Mouse (Mus musculus): ENCODE measurements at regions not wholly inside any gene's neighbourhood (a gene's known extent, or its start where the extent isn't known, plus 50 kb on each side); places are given as distances from the start of the nearest gene placed in this dataset.

GRCm38 (mm10) chr17:80825971-80826730 is 97.9 kb upstream of the Map4k3 start:
- peak; percentile 21 to 31 for DNase-seq

GRCm38 (mm10) chr17:80825518-80825901 is 97.2 kb upstream of the Map4k3 start:
- DNase-seq = peak in 1 of 2 experiments; percentile 60

- DNase-seq = peak; percentile 61
Observed at GRCm38 (mm10) chr17:80824826-80825517, 96.7 kb upstream of the Map4k3 start.

GRCm38 (mm10) chr17:80824261-80824660 is 96.0 kb upstream of the Map4k3 start:
- DNase-seq = no peak

- no peak for DNase-seq
Observed at GRCm38 (mm10) chr17:80820888-80821287, 92.6 kb upstream of the Map4k3 start.

- DNase-seq = no peak
Observed at GRCm38 (mm10) chr17:80818477-80819028, 90.3 kb upstream of the Map4k3 start.

- DNase-seq = peak in 1 of 2 experiments; percentile 55
Observed at GRCm38 (mm10) chr17:80815747-80816146, 87.5 kb upstream of the Map4k3 start.

GRCm38 (mm10) chr17:80813194-80813593 is 84.9 kb upstream of the Map4k3 start:
- DNase-seq = no peak

GRCm38 (mm10) chr17:80809275-80809674 is 81.0 kb upstream of the Map4k3 start:
- no peak for DNase-seq

- DNase-seq = peak; percentile 71 to 73
Observed at GRCm38 (mm10) chr17:80808069-80808468, 79.8 kb upstream of the Map4k3 start.

- DNase-seq = no peak
Observed at GRCm38 (mm10) chr17:80803361-80803915, 75.2 kb upstream of the Map4k3 start.

GRCm38 (mm10) chr17:80802622-80803021 is 74.3 kb upstream of the Map4k3 start:
- no peak for DNase-seq

GRCm38 (mm10) chr17:80801991-80802390 is 73.7 kb upstream of the Map4k3 start:
- DNase-seq = no peak

- peak in 1 of 2 experiments; percentile 56 for DNase-seq
Observed at GRCm38 (mm10) chr17:80801451-80801983, 73.2 kb upstream of the Map4k3 start.

- DNase-seq = no peak
Observed at GRCm38 (mm10) chr17:80800877-80801276, 72.6 kb upstream of the Map4k3 start.

GRCm38 (mm10) chr17:80800454-80800853 is 72.2 kb upstream of the Map4k3 start:
- DNase-seq = no peak

GRCm38 (mm10) chr17:80799061-80799460 is 70.8 kb upstream of the Map4k3 start:
- no peak for DNase-seq

GRCm38 (mm10) chr17:80798281-80798980 is 70.1 kb upstream of the Map4k3 start:
- no peak for DNase-seq

- no peak for DNase-seq
Observed at GRCm38 (mm10) chr17:80796790-80797189, 68.5 kb upstream of the Map4k3 start.

GRCm38 (mm10) chr17:80796386-80796785 is 68.1 kb upstream of the Map4k3 start:
- no peak for DNase-seq

- DNase-seq = no peak
Observed at GRCm38 (mm10) chr17:80795453-80796105, 67.3 kb upstream of the Map4k3 start.

- DNase-seq = no peak
Observed at GRCm38 (mm10) chr17:80792605-80793004, 64.3 kb upstream of the Map4k3 start.
